In the genomic region with DNA sequence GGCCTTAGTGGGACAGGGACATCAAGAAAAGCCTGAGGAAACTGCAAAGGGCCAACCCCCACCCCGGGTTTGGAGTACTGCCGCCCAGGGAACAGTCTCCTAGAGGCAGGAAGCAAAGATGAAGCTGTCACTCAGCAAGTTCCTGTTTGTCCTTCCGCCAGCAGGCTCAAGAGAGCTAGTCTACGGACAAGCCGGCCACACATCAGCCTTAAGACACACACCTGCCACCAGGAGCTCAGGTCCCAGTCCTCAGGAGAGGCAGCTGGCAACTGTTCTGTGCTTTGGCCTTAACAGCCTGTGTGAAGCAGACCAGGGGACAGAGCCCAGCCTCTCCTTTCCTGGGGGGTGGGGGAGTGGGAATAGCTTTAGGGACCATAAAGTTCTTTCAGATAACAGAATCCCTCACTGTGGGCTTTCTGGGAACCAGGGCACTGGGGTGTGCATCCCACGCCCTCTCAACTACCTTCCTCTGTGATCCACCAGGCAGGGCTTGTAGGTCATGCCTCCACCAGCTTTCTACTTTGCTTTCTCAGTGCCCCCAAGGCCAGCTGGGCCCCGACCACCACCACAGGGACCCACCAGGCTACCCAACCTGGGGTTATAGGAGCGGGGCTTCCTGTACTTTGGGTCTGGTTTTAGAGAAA, we compare ENCODE assay signal across 9 mouse cellular contexts.
A peak's percentile ranks its signal among the peaks of the same experiment; 100 is the strongest.
DNase-seq lines count a peak whose midpoint lies in the region; ATAC-seq and TF ChIP-seq lines count a peak whose summit lies in the region.
"Had no signal": no experiment of that assay in that cellular context is flagged by ENCODE, and none has a peak within 500 bp of the region (broad histone marks: within the 10 kb centered on the region; RNA-seq: fewer than 3 reads in every experiment).

No protein-coding gene starts in this region.

- H3K4me1 ChIP-seq in heart, embryonic 14.5 days (ENCODE audit: control insufficient read depth in 2 of 2, insufficient read depth in 2 of 2, low read length in 2 of 2), result peaks cover 42 to 49% of the 10 kb centered on the region in 2 experiments
- H3K4me1 ChIP-seq in kidney, postnatal 0 days (replicated peaks; ENCODE audit: insufficient read depth, low read length), result peaks cover 32% of the 10 kb centered on the region

- H3K9me3 ChIP-seq in heart, embryonic 14.5 days (ENCODE audit: control insufficient read depth, low read length), result no peaks in the 10 kb centered on the region
- no peaks in the 10 kb centered on the region for H3K9me3 ChIP-seq in kidney, postnatal 0 days (replicated peaks; ENCODE audit: low read length)

- peaks cover 9% of the 10 kb centered on the region for H3K36me3 ChIP-seq in heart, embryonic 14.5 days (ENCODE audit: control insufficient read depth, insufficient read depth, low read length)
- H3K36me3 ChIP-seq in kidney, postnatal 0 days (ENCODE audit: insufficient read depth, low read length), result no peaks in the 10 kb centered on the region

- 28% methylated on average over 8 of the region's 8 CpGs for WGBS in heart, embryonic 14.5 days
- 36% methylated on average over 8 of the region's 8 CpGs for WGBS in kidney, postnatal 0 days

- no peak for TF ChIP-seq CTCF in kidney, postnatal 0 days (IDR thresholded peaks at IDR 0.05; ENCODE audit: low read depth)

- H3K27me3 ChIP-seq in heart, embryonic 14.5 days (ENCODE audit: control insufficient read depth, insufficient read depth, low read length), result no peaks in the 10 kb centered on the region
- no peaks in the 10 kb centered on the region for H3K27me3 ChIP-seq in kidney, postnatal 0 days (ENCODE audit: insufficient read depth, low read length)

- H3K4me2 ChIP-seq in heart, embryonic 14.5 days (ENCODE audit: low read length), result peak overlapping the region; percentile 45
- peak overlapping the region; percentile 4; the same call in 1 of the 2 replicates for H3K4me2 ChIP-seq in kidney, postnatal 0 days (ENCODE audit: low read length)

- ATAC-seq in heart, embryonic 14.5 days (ENCODE audit: insufficient number of reproducible peaks, insufficient read depth, low FRiP score, low read depth), result no peak
- ATAC-seq in kidney, postnatal 0 days (replicated peaks; ENCODE audit: low FRiP score, low read depth), result 0 out of 2 replicates have a peak, but pooled peaks have one; percentile 9

- peak; percentile 45 to 71 for DNase-seq in adrenal gland, postnatal 36 days
- DNase-seq in adrenal gland, postnatal 4 days (ENCODE audit: low spot score in 2 of 2), result no peak
- peak; percentile 41 to 51 for DNase-seq in cerebellum, postnatal 25 days
- DNase-seq in kidney, postnatal 0 days (ENCODE audit: low spot score), result peak; percentile 69
- peak; percentile 78 for DNase-seq in lung, postnatal 25 days (ENCODE audit: low spot score)
- no peak for DNase-seq in retina, postnatal 1 day
- DNase-seq in left cerebral cortex, adult 11 months (ENCODE audit: low spot score), result no peak

- H3K9ac ChIP-seq in heart, embryonic 14.5 days (ENCODE audit: low read length), result peak overlapping the region; percentile 70
- peak overlapping the region; percentile 42; the same call in 1 of the 2 replicates for H3K9ac ChIP-seq in kidney, postnatal 0 days (ENCODE audit: low read depth, low read length)

- peak overlapping the region; percentile 99 to 100 for H3K27ac ChIP-seq in heart, embryonic 14.5 days (replicated peaks in 1 of 2; ENCODE audit: control insufficient read depth in 1 of 2, insufficient read depth in 1 of 2, low read depth in 2 of 2, low read length in 2 of 2)
- peak overlapping the region; percentile 94 for H3K27ac ChIP-seq in kidney, postnatal 0 days

- H3K4me3 ChIP-seq in heart, embryonic 14.5 days (ENCODE audit: control insufficient read depth in 1 of 2, insufficient read depth in 1 of 2, low read depth in 1 of 2, low read length in 2 of 2), result no peak overlapping the region
- H3K4me3 ChIP-seq in kidney, postnatal 0 days (replicated peaks; ENCODE audit: low read depth, low read length), result no peak overlapping the region
- H3K4me3 ChIP-seq: erythroblast, embryonic 14.5 days had no signal

Comparison
In these comparisons a context has a peak if more than half of its experiments do, and no peak if none do; other contexts are left out.
1. DNase-seq: peak in adrenal gland, postnatal 36 days (2 of 2), cerebellum, postnatal 25 days (2 of 2), kidney, postnatal 0 days (single experiment) and lung, postnatal 25 days (single experiment); none in adrenal gland, postnatal 4 days (0 of 2), retina, postnatal 1 day (single experiment) and left cerebral cortex, adult 11 months (single experiment).